Mouse (Mus musculus): Measurements from ENCODE around the gene Gstt4. TPM values are rescaled to one million over a fixed set of nuclear protein-coding genes. Genes with fewer than 3 reads are reported as not detected.
A peak's percentile ranks its signal among the peaks of the same experiment; 100 is the strongest.
"Not testable (repeated sequence)": the region's sequence is repeated elsewhere in the genome, so short reads cannot be mapped to it uniquely, and the experiment has no call there.

Gene Gstt4
- polyA plus RNA-seq, 1 experiment: not detected

- H3K36me3 ChIP-seq (ENCODE audit: control insufficient read depth): peaks cover 10% of the 10 kb centered on the region
- no peaks in the 10 kb centered on the region for H3K9me3 ChIP-seq (ENCODE audit: control insufficient read depth, low read length)
- H3K27me3 ChIP-seq (ENCODE audit: control insufficient read depth): peaks cover 21% of the 10 kb centered on the region
- H3K4me3 ChIP-seq (replicated peaks): no peak overlapping the region
- peaks cover 31% of the 10 kb centered on the region for H3K4me1 ChIP-seq (ENCODE audit: control insufficient read depth)
- TF ChIP-seq GATA1 (IDR thresholded peaks at IDR 0.05; ENCODE audit: low read length) (no peak), TAL1 (IDR thresholded peaks at IDR 0.05; ENCODE audit: low read length) (no peak)
Observed at GRCm38 (mm10) chr10:75854791-75855190, 32.4 kb upstream of the Gstt4 start.

DNA sequence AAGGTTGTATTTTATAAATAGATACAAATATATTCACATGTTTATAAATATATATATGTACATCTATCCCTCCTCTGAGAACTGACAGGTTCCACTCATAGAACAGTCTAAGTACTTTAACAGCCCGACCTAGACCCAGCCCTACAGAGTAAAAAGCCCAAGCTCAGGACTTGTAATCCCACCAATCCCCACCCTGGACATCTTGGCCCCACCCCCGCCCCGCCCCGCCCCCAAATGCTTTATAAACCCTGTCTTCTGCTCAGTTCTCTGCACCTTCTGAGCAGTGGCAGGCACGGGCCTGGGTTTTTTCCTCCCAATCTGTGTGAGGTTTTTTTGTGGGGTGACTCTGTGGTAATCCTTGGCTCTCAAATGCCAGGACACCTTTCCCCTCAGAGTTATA, 31.8 kb upstream of the Gstt4 start:
- H3K27me3 ChIP-seq (ENCODE audit: control insufficient read depth): peaks cover 21% of the 10 kb centered on the region
- H3K4me3 ChIP-seq (replicated peaks): no peak overlapping the region
- H3K9me3 ChIP-seq (ENCODE audit: control insufficient read depth, low read length): no peaks in the 10 kb centered on the region
- H3K36me3 ChIP-seq (ENCODE audit: control insufficient read depth): peaks cover 10% of the 10 kb centered on the region
- H3K4me1 ChIP-seq (ENCODE audit: control insufficient read depth): peaks cover 24% of the 10 kb centered on the region
- TF ChIP-seq GATA1 (IDR thresholded peaks at IDR 0.05; ENCODE audit: low read length): no peak
- no peak for TF ChIP-seq TAL1 (IDR thresholded peaks at IDR 0.05; ENCODE audit: low read length)

GRCm38 (mm10) chr10:75853452-75853851, 31.1 kb upstream of the Gstt4 start:
- Histone ChIP-seq H3K9me3 (ENCODE audit: control insufficient read depth, low read length) (no peaks in the 10 kb centered on the region), H3K4me1 (ENCODE audit: control insufficient read depth) (peaks cover 19% of the 10 kb centered on the region), H3K4me3 (replicated peaks) (no peak overlapping the region), H3K36me3 (ENCODE audit: control insufficient read depth) (peaks cover 10% of the 10 kb centered on the region), H3K27me3 (ENCODE audit: control insufficient read depth) (peaks cover 21% of the 10 kb centered on the region)
- TF ChIP-seq TAL1 (IDR thresholded peaks at IDR 0.05; ENCODE audit: low read length) (no peak), GATA1 (IDR thresholded peaks at IDR 0.05; ENCODE audit: low read length) (no peak)

DNA sequence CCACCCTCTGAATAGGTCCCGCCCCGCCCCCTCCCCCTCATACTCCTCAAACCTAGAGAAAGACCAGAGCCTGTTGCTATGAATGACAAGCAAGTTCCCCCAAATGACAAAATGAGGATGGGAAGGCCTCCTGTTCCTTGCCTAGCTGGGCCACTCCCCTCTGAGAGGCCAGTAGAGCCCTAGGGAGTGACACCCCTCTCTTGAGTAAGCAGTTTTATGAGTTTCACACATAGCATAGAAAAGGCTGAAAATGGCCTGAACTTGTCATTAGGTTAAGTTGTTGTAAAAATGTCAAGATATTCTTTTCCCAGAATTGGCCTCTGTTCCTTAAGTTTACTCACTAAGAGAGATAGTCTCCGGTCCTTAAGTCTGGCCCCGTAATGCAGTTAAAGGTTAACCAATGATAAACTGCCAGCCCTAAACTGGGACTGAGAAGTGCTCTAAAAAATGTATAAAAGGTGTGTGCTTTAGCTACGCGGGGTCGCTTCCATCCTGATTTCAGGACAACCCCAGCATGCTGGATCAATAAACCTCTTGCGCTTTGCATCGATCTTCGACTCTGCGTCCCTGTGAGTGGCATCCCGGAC, 30.3 kb upstream of the Gstt4 start:
- H3K4me3 ChIP-seq (replicated peaks): no peak overlapping the region
- no peak for TF ChIP-seq GATA1 (IDR thresholded peaks at IDR 0.05; ENCODE audit: low read length)
- no peak for TF ChIP-seq TAL1 (IDR thresholded peaks at IDR 0.05; ENCODE audit: low read length)
- H3K27me3 ChIP-seq (ENCODE audit: control insufficient read depth): peaks cover 21% of the 10 kb centered on the region
- peaks cover 6% of the 10 kb centered on the region for H3K36me3 ChIP-seq (ENCODE audit: control insufficient read depth)
- peaks cover 13% of the 10 kb centered on the region for H3K4me1 ChIP-seq (ENCODE audit: control insufficient read depth)
- H3K9me3 ChIP-seq (ENCODE audit: control insufficient read depth, low read length): no peaks in the 10 kb centered on the region

- no peaks in the 10 kb centered on the region for H3K9me3 ChIP-seq (ENCODE audit: control insufficient read depth, low read length)
- TF ChIP-seq GATA1 (IDR thresholded peaks at IDR 0.05; ENCODE audit: low read length) (no peak), TAL1 (IDR thresholded peaks at IDR 0.05; ENCODE audit: low read length) (no peak)
- no peak overlapping the region for H3K4me3 ChIP-seq (replicated peaks)
- H3K4me1 ChIP-seq (ENCODE audit: control insufficient read depth): peaks cover 16% of the 10 kb centered on the region
- H3K36me3 ChIP-seq (ENCODE audit: control insufficient read depth): no peaks in the 10 kb centered on the region
- H3K27me3 ChIP-seq (ENCODE audit: control insufficient read depth): peaks cover 21% of the 10 kb centered on the region
Observed at GRCm38 (mm10) chr10:75851681-75852080, 29.3 kb upstream of the Gstt4 start.

DNA sequence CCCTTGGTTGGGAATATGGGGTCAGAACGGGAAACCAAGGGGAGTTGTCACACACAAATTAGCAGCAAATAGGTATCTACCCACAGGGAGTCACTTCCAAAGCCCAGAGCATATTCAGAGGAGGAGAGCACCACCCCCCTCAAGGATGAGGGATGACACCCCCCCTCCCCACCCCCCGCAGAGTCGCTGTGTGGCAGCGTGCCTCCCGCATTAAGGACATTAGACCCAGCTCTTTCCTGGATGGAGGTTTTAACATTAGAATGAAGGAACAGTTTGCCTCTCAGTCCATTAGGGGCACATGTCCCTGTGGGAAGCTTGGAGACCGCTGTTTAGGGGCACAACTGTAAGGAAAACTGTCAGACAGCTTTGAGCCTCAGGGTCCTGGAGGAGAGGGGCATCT, 28.7 kb upstream of the Gstt4 start:
- H3K4me3 ChIP-seq (replicated peaks): no peak overlapping the region
- TF ChIP-seq GATA1 (IDR thresholded peaks at IDR 0.05; ENCODE audit: low read length): no peak
- no peak for TF ChIP-seq TAL1 (IDR thresholded peaks at IDR 0.05; ENCODE audit: low read length)
- H3K27me3 ChIP-seq (ENCODE audit: control insufficient read depth): peaks cover 21% of the 10 kb centered on the region
- peaks cover 22% of the 10 kb centered on the region for H3K4me1 ChIP-seq (ENCODE audit: control insufficient read depth)
- H3K9me3 ChIP-seq (ENCODE audit: control insufficient read depth, low read length): no peaks in the 10 kb centered on the region
- no peaks in the 10 kb centered on the region for H3K36me3 ChIP-seq (ENCODE audit: control insufficient read depth)

DNA sequence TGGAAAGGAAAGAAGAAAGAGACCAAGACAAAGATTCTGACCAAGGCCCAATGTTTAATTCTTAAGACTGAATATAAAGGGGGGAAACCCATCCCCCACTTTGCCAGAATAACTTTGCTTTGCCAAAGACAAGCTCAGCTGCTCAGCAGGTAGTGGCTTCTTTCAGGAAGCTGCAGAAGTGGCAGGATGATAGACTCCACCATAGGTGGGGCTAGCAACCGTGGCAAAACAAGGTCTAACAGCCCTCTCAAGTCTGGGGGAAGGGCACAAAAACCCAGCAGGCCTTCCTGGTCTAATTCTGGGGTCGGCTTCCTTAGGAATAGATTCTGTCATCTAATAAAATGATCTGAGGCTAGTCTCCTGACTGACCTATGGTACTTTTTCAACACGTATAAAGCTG, 26.0 kb upstream of the Gstt4 start:
- TF ChIP-seq TAL1 (IDR thresholded peaks at IDR 0.05; ENCODE audit: low read length) (no peak), GATA1 (IDR thresholded peaks at IDR 0.05; ENCODE audit: low read length) (no peak)
- Histone ChIP-seq H3K9me3 (ENCODE audit: control insufficient read depth, low read length) (no peaks in the 10 kb centered on the region), H3K36me3 (ENCODE audit: control insufficient read depth) (no peaks in the 10 kb centered on the region), H3K27me3 (ENCODE audit: control insufficient read depth) (peaks cover 22% of the 10 kb centered on the region), H3K4me3 (replicated peaks) (no peak overlapping the region), H3K4me1 (ENCODE audit: control insufficient read depth) (peaks cover 43% of the 10 kb centered on the region)

- no peaks in the 10 kb centered on the region for H3K36me3 ChIP-seq (ENCODE audit: control insufficient read depth)
- TF ChIP-seq TAL1 (IDR thresholded peaks at IDR 0.05; ENCODE audit: low read length) (peak; percentile 65), GATA1 (IDR thresholded peaks at IDR 0.05; ENCODE audit: low read length) (peak; percentile 41; the same call in 1 of the 2 replicates)
- H3K9me3 ChIP-seq (ENCODE audit: control insufficient read depth, low read length): no peaks in the 10 kb centered on the region
- peaks cover 42% of the 10 kb centered on the region for H3K4me1 ChIP-seq (ENCODE audit: control insufficient read depth)
- peaks cover 16% of the 10 kb centered on the region for H3K27me3 ChIP-seq (ENCODE audit: control insufficient read depth)
- peak overlapping the region; percentile 49 for H3K4me3 ChIP-seq (replicated peaks)
Observed at GRCm38 (mm10) chr10:75845306-75845930, 23.1 kb upstream of the Gstt4 start.

DNA sequence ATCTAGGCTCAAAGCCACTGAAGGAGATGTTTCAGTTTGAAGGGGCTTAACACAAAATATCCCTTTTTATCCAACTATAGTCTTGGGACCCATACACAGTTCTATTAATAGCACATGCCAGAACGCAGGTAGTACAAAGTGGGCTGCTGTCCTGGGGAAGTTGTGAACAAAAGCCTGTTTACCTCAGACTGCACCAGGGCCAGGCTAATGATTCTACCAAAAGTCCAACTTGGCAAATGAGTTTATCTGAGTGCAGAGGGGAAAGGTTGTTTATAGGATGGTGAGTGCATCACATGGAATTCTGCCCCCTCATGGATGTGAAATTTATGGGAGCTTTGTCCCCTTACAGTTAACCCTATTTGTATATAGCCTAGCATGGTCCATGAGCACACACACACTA, 22.5 kb upstream of the Gstt4 start:
- H3K27me3 ChIP-seq (ENCODE audit: control insufficient read depth): peaks cover 12% of the 10 kb centered on the region
- no peaks in the 10 kb centered on the region for H3K9me3 ChIP-seq (ENCODE audit: control insufficient read depth, low read length)
- no peak for TF ChIP-seq TAL1 (IDR thresholded peaks at IDR 0.05; ENCODE audit: low read length)
- no peaks in the 10 kb centered on the region for H3K36me3 ChIP-seq (ENCODE audit: control insufficient read depth)
- peaks cover 42% of the 10 kb centered on the region for H3K4me1 ChIP-seq (ENCODE audit: control insufficient read depth)
- H3K4me3 ChIP-seq (replicated peaks): no peak overlapping the region

GRCm38 (mm10) chr10:75843898-75844297, 21.6 kb upstream of the Gstt4 start:
- Histone ChIP-seq H3K4me1 (ENCODE audit: control insufficient read depth) (peaks cover 42% of the 10 kb centered on the region), H3K27me3 (ENCODE audit: control insufficient read depth) (peaks cover 12% of the 10 kb centered on the region)
- H3K36me3 ChIP-seq (ENCODE audit: control insufficient read depth); H3K9me3 ChIP-seq (ENCODE audit: control insufficient read depth, low read length); H3K4me3 ChIP-seq (replicated peaks): not testable (repeated sequence)
